Mouse (Mus musculus) activated CD4-positive, CD25-positive, alpha-beta regulatory T cell, adult 4 months (primary cell): ENCODE measurements around the gene Stat5b. TPM values are rescaled to one million over a fixed set of nuclear protein-coding genes. Genes with fewer than 3 reads are reported as not detected.
A peak's percentile ranks its signal among the peaks of the same experiment; 100 is the strongest.

Experiments
- ATAC-seq: one replicate; pipeline ENCODE4 v1.8.0; 2017
- polyA plus RNA-seq, 2 experiments: library from polyadenylated mRNA; unstranded; fragments of 100-300 nt; shearing (Covaris generic); gene quantifications; one replicate each; pipeline ENCODE4 v1.2.1; 2017

Stat5b gene
- polyA plus RNA-seq, 2 experiments from 2014 or later: 27.8 to 37.2 TPM

DNA sequence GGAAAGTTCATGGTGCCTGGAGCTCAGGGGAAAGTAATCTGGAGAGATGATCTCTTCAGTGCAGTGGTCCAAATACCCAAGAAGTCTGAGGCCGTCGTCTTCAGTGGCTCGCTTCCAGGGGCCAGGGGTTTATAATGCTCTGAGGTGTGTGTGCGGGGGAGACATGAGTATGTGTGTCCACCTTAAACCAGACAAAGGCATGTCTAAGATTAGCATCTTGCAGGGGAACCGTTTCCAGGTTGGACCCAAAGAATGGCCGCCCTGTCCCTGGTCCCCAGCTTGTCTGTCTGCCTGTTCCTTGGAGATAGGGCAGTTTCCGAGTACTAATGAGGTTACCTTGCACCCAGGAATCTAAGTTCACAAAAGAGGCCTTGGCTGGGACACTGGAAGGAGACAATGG lies 87.7 kb downstream of the Stat5b start, which contains the start of gene Hcrt:
Gene Hcrt, minus strand, starts transcription at position 101 of the 400 bp plus-strand sequence.
- no peak for ATAC-seq

DNA sequence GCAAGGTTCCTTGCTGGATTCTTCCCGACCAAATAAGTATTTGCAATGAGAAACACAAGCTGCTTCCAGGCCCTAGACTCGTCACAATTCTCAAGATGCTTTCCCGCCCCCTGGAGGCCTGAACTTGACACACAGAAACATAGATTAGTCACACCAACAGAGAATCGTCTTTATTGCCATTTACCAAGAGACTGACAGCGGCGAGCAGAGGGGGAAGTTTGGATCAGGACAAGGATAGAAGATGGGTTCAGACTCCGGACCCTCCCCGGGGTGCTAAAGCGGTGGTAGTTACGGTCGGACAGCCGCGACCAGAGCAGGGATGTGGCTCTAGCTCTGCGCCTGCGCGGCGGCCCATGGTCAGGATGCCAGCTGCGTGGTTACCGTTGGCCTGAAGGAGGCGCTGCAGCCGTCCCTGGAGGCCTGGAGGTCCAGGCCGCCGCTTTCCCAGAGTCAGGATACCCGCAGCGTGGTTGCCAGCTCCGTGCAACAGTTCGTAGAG lies 88.9 kb downstream of the Stat5b start:
- ATAC-seq: peak; percentile 56

DNA sequence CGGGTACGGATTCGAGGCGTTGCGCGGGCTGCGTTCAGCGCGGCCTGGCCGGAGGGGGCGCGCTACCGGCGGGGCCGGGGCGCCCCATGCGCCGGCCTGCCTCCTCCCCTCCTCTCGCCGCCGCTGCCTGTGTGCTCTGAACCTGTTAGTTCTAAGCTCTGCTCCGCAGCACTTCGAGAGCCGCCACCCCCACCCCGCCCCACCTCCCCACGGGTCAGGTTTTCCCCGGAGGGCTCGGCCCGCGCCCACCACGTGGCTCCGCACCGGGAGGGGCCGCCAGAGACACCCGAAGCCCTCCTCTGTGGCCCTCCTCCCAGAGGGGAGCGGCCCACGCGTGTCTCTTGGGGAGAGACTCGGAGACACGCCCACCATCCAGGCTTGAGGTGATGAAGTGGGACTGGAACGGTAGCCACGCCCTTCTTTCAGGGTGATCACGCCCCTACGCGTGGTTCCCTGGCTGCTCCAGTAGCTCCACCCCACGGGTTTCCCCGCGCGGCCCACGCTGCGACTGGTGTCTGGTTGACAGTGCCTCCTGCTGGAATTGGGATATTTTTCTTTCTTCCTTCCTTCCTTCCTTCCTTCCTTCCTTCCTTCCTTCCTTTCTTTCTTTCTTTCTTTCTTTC lies 90.8 kb downstream of the Stat5b start, which contains the start of gene Kcnh4:
Gene Kcnh4, minus strand, starts transcription at position 332 of the 623 bp plus-strand sequence.
- ATAC-seq: peak; percentile 77

DNA sequence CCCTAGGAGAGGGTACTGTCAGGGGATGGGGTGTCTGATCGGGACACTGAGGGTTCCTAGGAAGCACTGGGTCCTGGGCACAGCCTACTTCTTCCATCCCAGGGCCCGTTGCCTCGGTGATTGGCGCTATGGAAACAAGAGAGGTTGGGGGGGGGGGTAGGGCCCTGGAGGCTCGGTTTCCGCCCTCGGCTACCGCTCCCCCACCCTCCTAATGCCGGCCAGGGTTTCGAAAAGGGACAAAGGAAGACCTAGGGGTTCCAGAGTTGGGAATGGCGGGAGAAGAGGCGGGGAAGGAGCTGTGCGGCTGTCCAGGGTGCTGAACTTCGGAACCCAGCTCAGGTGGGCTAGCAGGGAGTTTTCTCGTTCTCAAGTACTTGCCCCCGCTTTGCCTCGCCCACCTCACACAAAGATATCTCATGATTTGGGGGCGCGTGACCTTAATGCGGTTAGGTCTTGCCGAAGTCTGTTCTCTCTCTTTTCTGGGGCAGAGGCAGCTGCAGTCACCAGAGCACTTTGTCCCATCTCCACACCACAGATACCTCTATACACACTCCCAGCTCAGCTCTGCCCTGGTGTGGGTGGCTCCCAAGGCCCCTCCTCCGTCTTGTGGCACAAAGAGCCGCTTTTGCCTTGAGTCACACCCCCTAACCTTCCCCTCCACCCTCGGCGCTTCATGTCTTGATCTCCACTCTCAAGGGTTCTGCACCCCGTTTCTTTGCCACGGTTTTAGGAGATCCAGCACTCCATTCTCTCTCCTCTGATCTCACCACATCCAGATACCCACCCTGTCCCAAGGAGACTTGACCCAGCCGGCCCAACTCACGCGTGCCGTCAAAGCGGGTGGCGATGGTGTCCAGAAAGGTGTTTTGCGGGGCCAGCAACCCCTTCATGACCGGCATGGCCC lies 91.6 kb downstream of the Stat5b start:
- ATAC-seq: peak; percentile 19

DNA sequence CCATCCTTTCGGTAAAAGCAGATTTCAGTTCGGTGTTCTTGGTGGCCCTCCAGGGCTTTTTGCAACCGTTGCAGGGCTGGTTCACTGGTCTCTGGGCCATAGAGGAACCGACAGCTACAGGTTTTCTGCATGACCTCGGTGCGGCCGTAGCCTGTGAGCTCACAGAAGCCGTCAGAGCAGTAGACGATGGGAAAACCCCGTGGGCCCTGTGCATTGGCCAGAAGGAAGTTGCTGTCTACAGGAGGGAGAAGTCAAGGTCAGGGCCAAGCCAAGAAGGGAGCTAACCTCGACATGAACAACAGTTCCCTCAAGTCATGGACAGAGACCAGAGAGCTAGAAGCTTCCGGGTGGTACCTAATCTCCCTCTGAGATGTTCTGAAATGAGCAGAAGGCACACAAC lies 93.0 kb downstream of the Stat5b start:
- ATAC-seq: no peak

DNA sequence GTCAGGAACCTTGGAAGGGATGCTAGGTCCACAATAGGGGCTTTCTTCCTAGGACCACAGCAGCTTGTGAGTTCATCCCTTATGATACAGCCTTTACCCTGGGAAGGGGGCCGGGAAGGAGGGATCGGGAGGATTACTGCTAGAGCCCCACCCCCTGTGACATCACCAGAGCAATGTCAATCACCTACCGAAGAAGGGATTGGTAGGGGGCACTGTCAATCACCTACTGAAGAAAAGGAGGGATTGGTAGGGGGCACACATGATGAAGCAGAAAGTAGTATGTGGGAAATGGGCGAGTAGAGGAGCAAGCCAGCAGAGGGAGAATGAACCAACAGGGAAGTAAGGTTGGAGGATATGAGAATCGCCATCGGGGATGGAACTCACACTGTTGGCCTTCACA lies 94.0 kb downstream of the Stat5b start:
- no peak for ATAC-seq

DNA sequence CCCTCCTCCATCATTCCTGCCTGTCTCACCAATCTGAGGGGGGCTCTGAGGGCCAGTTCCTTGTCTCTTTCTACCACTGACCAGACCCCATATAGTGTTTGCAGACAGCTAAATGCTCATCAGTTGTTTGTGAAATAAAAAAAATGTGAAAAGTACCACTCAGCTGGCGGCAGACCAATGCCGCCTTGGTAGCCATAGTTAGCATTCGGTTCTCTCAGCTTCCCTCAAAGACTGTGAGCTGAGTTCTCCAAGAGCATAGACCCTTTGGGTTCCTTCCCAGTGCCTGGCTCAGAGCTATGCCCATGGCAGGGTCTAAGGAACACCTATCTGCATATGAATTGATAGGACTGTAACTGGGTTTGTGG lies 95.8 kb downstream of the Stat5b start:
- ATAC-seq: no peak

DNA sequence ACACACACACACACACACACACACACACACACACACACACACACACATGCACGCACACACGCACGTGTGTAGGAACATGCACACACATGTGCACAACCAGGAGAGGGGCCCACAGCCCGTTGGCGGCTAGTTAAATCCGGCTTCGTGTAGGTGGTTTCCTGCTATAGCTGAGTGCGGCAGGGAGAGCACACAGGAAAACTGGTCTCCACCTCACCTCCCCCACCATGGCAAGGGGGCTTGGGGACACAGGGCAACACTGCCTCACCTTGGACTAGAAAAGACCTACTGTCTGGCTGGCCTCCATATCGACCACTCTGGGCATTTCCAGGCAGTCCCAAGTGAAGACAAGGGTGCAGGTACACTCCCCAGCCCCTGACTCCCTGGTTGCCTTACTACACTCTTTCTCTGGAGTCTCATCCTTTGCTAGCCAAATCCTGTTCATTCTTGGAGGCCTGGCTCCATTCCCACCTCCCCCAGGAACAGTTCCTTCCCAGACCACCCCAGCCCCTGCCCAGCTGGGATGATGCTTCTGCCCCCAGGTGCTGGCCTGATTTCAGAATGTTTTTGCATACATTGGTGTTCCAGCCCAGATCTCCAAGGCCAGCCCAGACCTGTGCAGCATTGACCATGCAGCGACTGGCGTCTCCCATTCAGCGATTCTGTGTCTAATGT lies 96.4 kb downstream of the Stat5b start:
- ATAC-seq: no peak

DNA sequence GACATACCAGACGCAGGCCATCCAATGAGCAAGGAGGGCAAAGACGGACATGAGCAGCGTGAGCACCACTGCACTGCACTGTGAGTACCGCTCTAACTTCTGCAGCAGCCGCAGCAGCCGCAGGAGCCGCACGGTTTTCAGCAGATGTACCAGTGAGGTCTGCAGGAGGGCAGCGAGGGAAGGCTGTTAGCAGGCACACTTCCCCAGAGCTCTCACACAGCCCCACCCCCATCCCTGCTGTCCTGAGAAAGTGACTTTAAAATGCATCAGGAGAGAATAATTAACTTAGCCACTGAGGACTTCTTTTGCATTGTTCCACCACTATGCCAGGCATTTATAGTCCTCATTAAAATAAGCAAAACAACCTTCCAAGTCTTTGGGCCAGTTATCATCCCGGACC lies 98.2 kb downstream of the Stat5b start:
- ATAC-seq: no peak

DNA sequence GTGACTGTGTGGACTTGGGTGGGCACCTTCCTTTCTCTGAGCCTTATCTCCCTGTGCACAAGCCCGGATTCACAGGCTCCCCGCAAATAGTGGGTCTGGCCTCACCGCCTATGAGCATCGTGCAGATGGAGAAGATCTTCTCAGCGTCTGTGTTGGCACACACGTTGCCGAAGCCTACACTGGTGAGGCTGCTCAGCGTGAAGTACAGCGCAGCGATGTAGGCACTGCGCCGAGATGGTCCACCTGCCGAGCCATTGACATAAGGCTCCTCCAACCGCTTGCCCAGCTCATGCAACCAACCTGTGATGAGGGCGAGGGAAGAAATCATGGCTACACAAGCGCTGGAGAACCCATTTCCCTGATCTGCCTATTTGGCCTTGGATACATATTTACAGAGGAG lies 100.4 kb downstream of the Stat5b start:
- ATAC-seq: no peak

DNA sequence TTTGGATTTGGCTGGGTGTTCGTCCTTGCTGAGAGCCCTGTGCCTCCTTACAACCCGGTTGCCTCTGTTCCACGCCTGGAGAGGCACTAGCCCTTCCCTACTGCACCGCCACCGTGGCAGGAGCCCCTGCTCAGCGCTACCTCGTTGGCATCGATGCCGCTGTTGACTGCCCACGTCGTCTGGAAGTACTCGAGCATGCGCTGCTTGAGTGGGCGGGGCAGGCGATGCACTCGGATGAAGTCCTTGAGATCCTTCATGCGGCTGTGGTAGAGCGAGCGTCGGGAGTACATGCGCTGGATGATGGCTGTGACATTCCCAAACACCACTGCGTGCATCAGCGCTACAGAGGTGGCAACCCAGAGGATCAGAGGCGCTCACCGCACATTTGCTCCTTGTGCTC lies 101.1 kb downstream of the Stat5b start:
- no peak for ATAC-seq

DNA sequence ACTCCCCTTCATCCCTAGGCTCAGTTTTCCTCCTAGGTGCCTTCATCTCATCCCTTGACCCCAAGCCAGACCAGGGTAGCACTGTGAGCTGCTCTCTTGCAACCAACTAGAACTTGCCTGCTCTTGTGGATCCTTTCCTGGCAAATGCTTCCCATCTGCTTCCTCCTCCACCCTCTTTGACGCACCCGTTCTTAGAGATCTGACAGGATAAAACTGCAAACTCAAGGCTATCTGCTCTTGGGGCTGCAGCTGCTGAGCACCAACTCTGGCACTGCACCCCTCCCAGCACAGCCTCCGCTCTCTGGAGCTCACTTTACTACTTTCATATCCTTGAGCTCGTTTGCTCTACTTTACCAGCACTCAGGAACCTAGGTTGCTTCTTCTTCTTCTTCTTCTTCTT lies 101.9 kb downstream of the Stat5b start:
- no peak for ATAC-seq

DNA sequence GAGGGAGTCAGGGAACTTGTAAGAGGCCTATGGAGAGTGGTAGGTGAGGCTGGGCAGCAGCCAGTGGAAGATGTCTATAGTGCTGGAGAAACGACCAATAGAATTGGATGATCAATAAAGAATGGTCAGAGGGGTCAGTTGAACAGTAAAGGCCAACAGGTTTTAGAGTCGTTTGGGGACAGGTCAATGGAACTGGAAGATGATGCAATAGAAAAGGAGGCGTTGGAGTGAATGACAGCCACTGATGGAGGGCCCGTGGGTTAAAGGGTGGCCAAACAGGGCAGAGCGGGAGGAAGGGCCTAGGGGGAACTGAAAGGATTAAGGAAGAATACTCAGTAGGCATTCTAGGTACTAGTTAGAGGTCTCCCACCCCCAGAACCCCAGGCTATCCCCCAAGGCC lies 103.4 kb downstream of the Stat5b start:
- ATAC-seq: no peak

DNA sequence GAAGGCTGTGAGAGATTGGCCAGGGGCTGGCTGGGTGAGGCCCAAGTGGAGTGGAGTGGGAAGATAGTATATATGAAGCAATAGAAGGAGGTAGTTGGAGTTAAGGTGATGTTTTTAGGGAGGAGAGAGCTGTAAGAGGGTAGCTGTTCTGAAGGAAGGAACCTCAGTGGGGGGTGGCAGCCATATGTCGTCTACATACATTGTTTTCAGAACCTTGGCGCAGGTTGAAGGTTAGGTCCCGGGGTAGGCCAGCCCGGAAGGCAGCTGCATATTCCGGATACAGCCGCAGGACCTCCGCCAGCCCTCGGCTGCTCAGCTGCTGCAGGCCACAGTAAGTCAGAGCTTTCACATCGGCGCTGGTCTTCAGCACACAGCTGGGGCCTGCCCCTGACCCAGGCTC lies 104.0 kb downstream of the Stat5b start:
- ATAC-seq: no peak

DNA sequence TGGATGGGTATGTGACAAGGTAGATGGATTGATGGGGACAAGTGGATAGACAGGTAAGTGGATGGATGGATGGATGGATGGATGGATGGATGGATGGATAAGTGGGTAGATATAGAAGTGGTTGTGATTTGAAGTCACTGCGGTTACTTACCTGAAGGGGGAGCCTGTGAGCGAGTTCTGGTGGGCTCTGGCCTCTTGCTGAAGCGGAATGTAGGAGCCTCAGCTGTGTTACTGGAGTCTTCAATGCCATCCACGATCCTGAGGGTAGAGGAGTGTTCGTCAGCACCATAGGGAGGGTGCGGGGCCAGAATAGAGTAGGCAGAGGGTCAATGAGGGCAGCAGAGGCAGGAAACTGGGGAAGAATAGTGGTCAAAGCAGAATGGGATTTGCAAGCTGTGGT lies 105.4 kb downstream of the Stat5b start:
- ATAC-seq: no peak

DNA sequence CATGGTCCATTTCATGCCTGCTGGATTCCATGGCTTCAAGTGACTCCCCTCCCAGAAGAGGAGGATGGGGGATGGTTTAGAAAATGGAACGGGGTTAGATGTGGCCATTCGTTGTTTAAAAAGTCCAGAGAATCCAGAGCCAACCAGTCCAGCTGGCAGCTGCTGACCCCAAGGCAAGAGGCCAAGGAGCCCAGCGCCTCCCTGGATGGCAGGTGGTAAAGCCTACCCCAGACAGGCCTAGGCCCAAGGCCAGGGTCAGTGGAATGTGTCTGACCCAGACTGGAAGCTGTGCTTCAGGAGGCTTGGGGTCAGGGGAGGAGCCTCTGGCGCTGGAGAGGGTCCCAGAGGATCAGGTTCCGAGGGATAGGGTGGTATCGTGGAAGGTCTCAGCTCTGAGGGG lies 109.2 kb downstream of the Stat5b start:
- ATAC-seq: no peak

DNA sequence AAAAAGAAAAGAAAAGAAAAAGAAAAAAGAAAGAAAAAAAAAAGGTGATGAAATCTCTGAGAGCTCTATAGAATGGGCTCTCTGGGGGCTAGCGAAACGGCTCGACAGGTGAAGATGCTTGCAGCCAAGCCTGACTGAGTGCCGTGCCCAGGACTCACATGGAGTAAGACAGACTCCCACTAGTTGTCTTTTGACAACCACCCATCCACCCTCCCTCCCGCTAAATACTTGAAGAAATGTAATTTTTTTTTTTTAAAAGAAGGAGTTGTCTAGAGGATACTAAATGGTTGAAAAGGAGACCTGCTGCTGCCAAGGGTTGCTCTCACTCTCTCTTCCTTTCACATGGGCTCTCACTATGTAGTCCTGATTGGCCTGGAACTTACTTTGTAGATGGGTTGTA lies 111.8 kb downstream of the Stat5b start:
- no peak for ATAC-seq

DNA sequence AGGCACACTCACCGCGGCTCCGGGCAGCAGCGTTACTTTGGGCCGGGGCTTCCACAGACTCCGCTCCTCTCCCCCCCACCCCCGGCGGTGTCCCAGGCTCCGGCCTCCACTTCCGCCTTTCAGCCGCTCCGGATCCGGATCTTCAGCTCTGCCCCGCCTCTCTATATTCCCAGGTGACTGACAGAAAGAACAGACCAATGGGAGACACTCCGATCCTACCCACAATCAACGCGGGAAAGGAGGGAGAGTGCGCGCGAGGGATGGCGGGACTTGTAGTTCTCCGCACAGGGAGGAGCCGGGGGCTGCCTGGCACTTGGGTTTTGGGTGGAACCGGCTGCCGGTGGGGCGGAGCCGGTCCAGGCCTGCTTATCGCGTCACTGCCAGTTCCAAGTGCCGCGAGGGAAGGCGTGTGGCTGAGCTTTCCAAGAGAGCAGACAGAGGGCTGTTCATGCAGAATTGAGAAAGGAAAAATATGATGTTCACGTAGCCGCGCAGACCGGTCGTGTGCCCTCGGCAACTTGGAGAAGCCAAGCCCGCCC lies 112.4 kb downstream of the Stat5b start, which contains the start of gene Rab5c:
Gene Rab5c, minus strand, starts transcription at position 150 of the 539 bp plus-strand sequence.
- peak; percentile 98 for ATAC-seq

DNA sequence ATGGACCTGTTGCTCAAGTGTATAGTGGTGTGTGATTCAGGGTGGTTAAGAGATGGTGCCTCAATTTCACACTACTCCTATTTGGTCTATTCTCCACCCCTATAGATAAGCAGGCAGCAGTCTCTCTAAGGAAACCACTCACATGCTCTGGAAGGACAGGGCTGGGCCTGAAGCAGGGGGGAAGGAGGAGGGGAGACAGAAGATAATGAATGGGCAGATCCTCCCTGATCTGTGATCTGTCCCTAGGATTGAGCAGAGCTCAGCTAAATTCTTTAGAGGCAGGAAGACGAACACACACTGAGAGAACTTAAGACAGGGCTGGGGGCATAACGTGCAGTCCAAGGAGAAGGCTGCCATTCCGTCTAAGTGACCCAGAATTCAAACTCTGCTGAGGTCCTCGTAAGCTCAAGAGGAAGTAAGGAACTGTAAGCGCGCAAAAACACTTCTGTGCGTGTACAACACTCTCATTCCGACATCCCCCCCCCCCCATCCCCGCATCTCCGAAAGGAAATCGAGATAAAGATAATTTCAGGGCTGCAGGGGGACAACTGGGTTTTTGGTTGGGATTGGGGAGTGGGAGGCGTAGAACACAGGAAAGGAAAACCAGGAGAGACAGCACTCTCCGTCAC lies 113.3 kb downstream of the Stat5b start:
- no peak for ATAC-seq

DNA sequence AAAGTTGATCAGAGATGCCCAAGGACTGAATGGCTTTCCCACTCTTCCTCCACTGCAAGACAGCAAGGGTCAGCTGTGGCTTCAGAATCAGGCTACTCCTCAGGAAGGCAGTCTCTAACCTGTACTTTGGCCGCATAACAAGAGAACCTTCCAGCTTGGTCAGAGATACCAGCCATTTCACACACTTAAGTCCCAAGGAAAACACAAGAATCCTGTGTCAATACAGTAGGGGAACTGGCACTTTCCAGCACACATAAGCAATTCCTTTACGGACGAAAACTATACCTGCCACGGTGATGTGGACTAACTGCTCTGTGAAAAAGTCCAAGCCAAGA lies 113.8 kb downstream of the Stat5b start:
- ATAC-seq: no peak

DNA sequence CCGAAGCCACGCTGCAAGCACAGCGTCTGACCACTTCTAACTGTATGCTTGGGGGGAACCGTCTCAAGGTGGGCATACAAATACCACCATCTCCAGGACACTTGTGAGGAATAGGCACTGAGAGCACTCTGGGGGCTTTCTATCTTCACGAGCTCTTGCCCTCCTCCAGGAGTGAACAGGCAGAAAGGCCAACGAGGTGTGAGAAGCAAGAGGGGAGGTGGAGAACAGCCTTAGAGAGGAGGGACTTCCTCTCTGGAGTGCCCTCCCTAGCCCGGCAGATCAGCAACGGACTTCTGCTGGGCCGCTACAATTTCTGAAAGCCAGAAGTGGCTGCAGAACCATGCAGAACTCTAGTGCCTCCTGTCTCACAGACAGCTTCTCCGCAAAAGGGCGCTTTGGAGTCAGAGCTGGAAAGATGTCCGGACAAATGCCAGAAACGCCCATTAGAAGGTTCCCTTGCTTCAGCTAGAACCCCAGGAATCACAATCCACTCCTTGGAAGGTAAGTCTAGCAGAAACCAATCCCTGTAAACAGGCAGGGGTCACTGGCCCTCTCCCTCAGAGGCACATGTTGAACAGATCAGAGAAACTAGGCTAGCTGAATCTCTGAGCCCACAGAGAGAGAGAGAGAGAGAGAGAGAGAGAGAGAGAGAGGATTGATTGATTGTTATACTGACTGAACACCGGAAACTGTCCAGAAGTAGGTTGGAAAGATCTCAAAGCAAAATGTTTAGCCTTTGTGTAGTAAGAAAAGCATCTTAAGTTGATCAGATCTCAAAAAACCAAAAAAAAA lies 114.4 kb downstream of the Stat5b start:
- ATAC-seq: no peak
